Mouse (Mus musculus) granulocyte monocyte progenitor cell, adult 5-6 weeks (primary cell): ENCODE results near the gene Rab10. TPM values are rescaled to one million over a fixed set of nuclear protein-coding genes. Genes with fewer than 3 reads are reported as not detected.

Source experiments
- ATAC-seq: replicated peaks from 2 replicates; pipeline ENCODE4 v1.8.0; 2016; ENCODE audit warnings: mild to moderate bottlenecking, moderate TSS enrichment, inconsistent platforms; ENCODE audit not compliant: poor library complexity, severe bottlenecking
- total RNA-seq, 2 experiments: library from RNA; stranded (forward) in 1 of 2; stranded (reverse) in 1 of 2; fragments of 200-712, 200-1000 nt in 1 of 2; fragments of >200 nt in 1 of 2; fragmentation: Nextera tagmentation in 1 of 2; gene quantifications; 2 replicates each; pipeline ENCODE4 v1.2.3; 2014 to 2017

Gene Rab10
- total RNA-seq (2014; fragmentation: Nextera tagmentation) (57.5 and 59.4 TPM in 2 replicates), total RNA-seq (2017) (88.2 and 111 TPM in 2 replicates)

- peak; percentile 82 for ATAC-seq
These were observed at the start of gene Rab10 for GRCm38 (mm10) chr12:3309391-3310320. Gene Rab10, minus strand, starts transcription at chr12:3309969.

- 0 out of 2 replicates have a peak, but pooled peaks have one; percentile 35 for ATAC-seq
These were observed 49.5 kb upstream of the Rab10 start for GRCm38 (mm10) chr12:3359302-3359701.

GRCm38 (mm10) chr12:3356824-3357223 is 47.1 kb upstream of the Rab10 start:
- ATAC-seq = peak; percentile 54

- ATAC-seq = peak; percentile 16; the same call in 1 of the 2 replicates
These were observed 45.3 kb upstream of the Rab10 start for GRCm38 (mm10) chr12:3355068-3355467.

- ATAC-seq = no peak
These were observed 42.4 kb upstream of the Rab10 start for GRCm38 (mm10) chr12:3352216-3352615.

- 0 out of 2 replicates have a peak, but pooled peaks have one; percentile 17 for ATAC-seq
These were observed 40.4 kb upstream of the Rab10 start for GRCm38 (mm10) chr12:3350136-3350535.

GRCm38 (mm10) chr12:3349387-3349786 is 39.6 kb upstream of the Rab10 start:
- ATAC-seq = peak; percentile 93

GRCm38 (mm10) chr12:3347682-3348081 is 37.9 kb upstream of the Rab10 start:
- ATAC-seq = no peak

- no peak for ATAC-seq
These were observed 35.3 kb upstream of the Rab10 start for GRCm38 (mm10) chr12:3345038-3345437.

GRCm38 (mm10) chr12:3344155-3344554 is 34.4 kb upstream of the Rab10 start:
- ATAC-seq = no peak

GRCm38 (mm10) chr12:3338931-3339330 is 29.2 kb upstream of the Rab10 start:
- no peak for ATAC-seq

- no peak for ATAC-seq
These were observed 19.9 kb upstream of the Rab10 start for GRCm38 (mm10) chr12:3329677-3330076.

GRCm38 (mm10) chr12:3325232-3325631 is 15.5 kb upstream of the Rab10 start:
- ATAC-seq = no peak

- no peak for ATAC-seq
These were observed 13.5 kb upstream of the Rab10 start for GRCm38 (mm10) chr12:3323241-3323640.

- ATAC-seq = no peak
These were observed 9.6 kb upstream of the Rab10 start for GRCm38 (mm10) chr12:3319377-3319776.

GRCm38 (mm10) chr12:3316937-3317336 is 7.2 kb upstream of the Rab10 start:
- no peak for ATAC-seq

- ATAC-seq = no peak
These were observed 6.3 kb upstream of the Rab10 start for GRCm38 (mm10) chr12:3316083-3316482.

- no peak for ATAC-seq
These were observed 3.1 kb upstream of the Rab10 start for GRCm38 (mm10) chr12:3312886-3313285.

- ATAC-seq = peak; percentile 13; the same call in 1 of the 2 replicates
These were observed 538 bp upstream of the Rab10 start for GRCm38 (mm10) chr12:3310321-3310692.

- ATAC-seq = no peak
These were observed 1.1 kb downstream of the Rab10 start for GRCm38 (mm10) chr12:3308541-3309241.

GRCm38 (mm10) chr12:3307587-3307986 is 2.2 kb downstream of the Rab10 start:
- peak; percentile 12; the same call in 1 of the 2 replicates for ATAC-seq
